Mouse (Mus musculus) adrenal gland, adult 2 months (tissue): ENCODE measurements around the gene Prkcd. TPM values are rescaled to one million over a fixed set of nuclear protein-coding genes. Genes with fewer than 3 reads are reported as not detected.

Source experiments
- microRNA-seq, 2 experiments: library from miRNA; unstranded; fragments of <30 nt; microRNA quantifications; one replicate each; pipeline ENCODE4 v1.2.0; 2021
- polyA plus RNA-seq: library from polyadenylated mRNA; depleted of rRNA; stranded (reverse); fragments of >200 nt; gene quantifications from 2 replicates; pipeline ENCODE4 v1.2.3, GENCODE M21; 2012; rRNA removed
- total RNA-seq, 2 experiments: library from RNA; stranded (reverse); gene quantifications; 2 replicates each; pipeline ENCODE4 v1.2.3; 2021

Gene Prkcd
- total and polyA plus RNA-seq, 3 experiments: 83.4 to 407 (median 367) TPM

Small RNA genes within 50 kb of the gene (microRNA-seq; reads per million reads assigned to microRNA genes)
- gene Mir3076: 7.7 to 16.5 reads per million in 2 experiments

Other genes with a start within 250 kb of the Prkcd start
- 10 to 100 TPM; 20.6 to 30.1 TPM for gene Dcp1a, start 146.7 kb downstream of the Prkcd start, total RNA-seq
- gene Dcp1a, start 146.7 kb downstream of the Prkcd start, polyA plus RNA-seq: 33.1 and 39.0 TPM in 2 replicates
- gene Cacna1d, start 134.8 kb downstream of the Prkcd start, total RNA-seq: 10 to 100 TPM; 10.7 to 12.7 TPM
- gene Cacna1d, start 134.8 kb downstream of the Prkcd start, polyA plus RNA-seq: 8.0 and 8.4 TPM in 2 replicates
- 1,000 to 10,000 TPM in 1 of 2 experiments, 100 to 1,000 TPM in 1; 736 to 1,496 TPM for gene Tkt, start 77.9 kb downstream of the Prkcd start, total RNA-seq
- gene Tkt, start 77.9 kb downstream of the Prkcd start, polyA plus RNA-seq: 1,206 and 1,589 TPM in 2 replicates
- 10 to 100 TPM; 24.7 to 25.4 TPM for gene Rft1, start 28.1 kb upstream of the Prkcd start, total RNA-seq
- gene Rft1, start 28.1 kb upstream of the Prkcd start, polyA plus RNA-seq: 16.3 and 17.1 TPM in 2 replicates
- gene Sfmbt1, start 88.6 kb upstream of the Prkcd start, total RNA-seq: 10 to 100 TPM; 20.9 to 27.0 TPM
- 0.66 and 0.81 TPM in 2 replicates for gene Sfmbt1, start 88.6 kb upstream of the Prkcd start, polyA plus RNA-seq
- gene Tmem110, start 199.4 kb upstream of the Prkcd start, total RNA-seq: 10 to 100 TPM; 16.0 to 24.6 TPM
- gene Tmem110, start 199.4 kb upstream of the Prkcd start, polyA plus RNA-seq: 21.6 and 22.1 TPM in 2 replicates